Mouse (Mus musculus): ENCODE results near the gene Wbp2nl. TPM values are rescaled to one million over a fixed set of nuclear protein-coding genes. Genes with fewer than 3 reads are reported as not detected.

Wbp2nl gene
- total RNA-seq, 2 experiments from 2014 or later = not detected

DNA sequence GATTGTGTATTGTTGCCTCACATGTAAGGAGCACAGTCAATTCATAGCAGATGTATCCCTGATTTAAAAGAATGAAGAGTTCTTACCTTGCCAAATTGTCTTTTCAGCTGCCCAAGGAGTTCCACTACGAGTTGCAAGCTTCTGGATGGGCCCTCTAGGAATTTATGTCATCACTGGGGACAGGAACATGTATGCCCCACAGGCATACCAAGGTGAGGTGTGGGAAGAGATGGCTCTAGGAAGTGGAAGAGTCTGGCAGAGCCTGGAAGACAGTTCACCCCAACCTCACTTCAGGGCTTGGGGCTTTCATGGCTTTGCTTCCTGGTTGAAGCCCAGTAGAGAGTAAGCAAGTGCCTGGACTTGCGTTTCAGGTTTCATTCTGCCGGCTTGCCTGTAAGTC is 9.7 kb downstream of the Wbp2nl start:
- no peak for DNase-seq (ENCODE audit: low spot score in 2 of 2)

DNA sequence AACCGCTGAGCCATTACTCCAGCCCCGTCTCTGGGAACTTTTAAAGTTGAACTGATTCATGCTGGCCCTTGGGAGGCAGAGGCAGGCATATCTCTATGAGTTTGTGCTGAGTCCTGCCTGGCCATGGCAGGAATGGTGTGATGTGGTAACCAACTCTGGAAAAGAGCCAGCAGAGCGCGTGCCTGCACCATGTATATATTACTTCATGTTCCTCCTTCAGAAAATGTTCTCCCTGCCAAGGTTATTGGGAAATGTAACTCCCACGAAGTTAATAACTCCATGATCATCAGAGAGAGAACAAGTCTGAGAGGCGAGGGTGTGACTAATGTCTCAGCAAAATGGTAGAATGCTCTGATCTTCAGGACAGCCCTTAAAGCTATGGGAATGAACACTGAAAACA is 19.1 kb downstream of the Wbp2nl start:
- DNase-seq (ENCODE audit: low spot score in 2 of 2) = no peak

DNA sequence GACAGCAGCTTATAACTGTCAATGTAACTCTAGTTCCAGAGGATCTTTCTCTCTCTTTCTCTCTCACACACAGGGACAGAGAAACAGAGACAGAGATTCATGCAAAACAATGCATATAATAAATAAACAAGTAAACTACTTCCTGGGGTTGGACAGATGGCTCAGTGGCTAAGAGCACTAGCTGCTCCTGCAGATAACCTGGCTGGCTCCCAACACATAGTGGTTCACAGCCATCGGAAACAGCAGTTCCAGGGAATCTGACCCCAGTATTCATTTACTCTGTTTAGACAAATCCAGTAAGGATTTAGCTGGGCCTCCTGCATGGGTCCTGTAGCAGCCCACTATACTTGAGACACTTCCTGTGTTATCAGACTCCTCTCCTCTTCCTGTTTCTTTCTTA is 20.9 kb downstream of the Wbp2nl start:
- no peak for DNase-seq (ENCODE audit: low spot score in 2 of 2)

DNA sequence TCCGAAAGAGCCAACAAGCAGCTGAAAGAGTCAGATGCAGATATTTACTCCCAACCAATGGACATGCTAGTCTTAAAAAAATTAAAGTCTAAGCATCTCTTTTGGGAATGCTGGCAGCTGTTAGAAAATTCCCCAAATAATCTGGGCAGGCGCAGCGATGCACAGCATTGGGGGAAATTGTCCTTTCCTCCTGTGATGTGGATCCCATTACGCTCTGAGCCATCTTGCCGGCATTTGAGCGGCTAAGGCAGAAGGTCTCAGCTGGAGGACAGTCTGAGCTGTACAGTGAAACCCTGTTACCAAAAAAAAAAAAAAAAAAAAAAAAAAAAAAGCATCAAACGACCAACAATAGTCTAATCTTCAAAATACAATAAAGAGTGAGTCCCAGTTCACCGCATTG is 23.4 kb downstream of the Wbp2nl start:
- no peak for DNase-seq (ENCODE audit: low spot score in 2 of 2)

DNA sequence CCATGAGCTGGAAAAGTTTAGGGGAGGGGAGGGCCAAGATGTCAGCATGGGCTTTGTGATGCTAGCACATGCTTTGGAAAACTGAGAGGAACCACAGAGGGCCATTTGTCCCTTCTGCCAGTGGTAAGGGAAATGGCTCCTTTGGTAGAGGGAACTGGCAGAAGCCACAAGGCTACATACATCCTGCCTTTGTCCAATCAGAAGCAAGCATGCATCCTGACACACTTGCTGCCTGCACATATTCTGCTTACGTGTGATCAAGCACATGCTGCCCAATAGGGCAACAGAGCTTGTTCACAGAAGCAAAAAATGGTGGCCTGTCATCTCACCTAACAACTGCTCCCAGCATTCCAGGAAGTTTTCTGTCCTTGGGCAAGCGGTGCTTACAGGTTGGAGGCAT is 26.6 kb downstream of the Wbp2nl start:
- no peak for DNase-seq (ENCODE audit: low spot score in 2 of 2)

DNA sequence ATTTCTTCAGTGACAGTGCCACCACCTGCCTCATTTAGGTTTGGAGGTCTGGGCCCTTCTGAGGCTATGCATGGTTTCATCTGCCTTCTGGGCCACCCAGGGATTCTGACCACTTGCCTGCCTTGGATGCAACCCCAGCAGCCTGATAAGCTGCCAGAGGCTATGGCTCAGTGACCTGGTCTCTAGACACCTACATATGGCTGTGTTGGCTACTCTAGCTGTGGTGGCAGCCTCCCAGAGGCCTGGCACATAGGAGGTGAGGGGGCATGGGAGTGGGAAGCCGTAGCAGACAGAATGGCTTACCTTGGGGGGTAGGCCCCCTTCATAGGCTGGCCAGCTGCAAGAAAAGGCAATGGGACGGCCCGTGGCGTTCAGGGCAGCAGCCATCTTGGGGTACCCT is 36.4 kb downstream of the Wbp2nl start:
- DNase-seq (ENCODE audit: low spot score in 2 of 2) = no peak

DNA sequence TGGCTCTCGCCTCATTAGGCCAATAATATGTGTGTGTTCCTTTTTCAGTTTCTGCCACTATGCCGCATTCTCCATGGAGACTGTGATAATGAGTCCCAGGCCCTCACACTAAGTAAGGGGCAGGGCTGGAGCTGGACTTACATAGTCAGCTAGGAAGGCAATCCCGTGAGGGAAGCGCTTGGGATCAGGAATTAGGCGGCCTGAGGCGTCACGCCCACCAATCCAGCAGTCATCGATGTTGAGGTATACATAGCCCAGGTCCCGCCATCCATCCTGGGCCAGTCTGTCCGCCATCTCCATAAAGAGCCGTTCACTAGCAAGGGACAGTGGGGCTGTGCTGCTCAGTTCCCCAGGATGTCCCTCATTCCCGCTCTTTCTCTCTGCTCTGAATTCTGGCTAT is 37.9 kb downstream of the Wbp2nl start:
- DNase-seq (ENCODE audit: low spot score in 2 of 2) = no peak

DNA sequence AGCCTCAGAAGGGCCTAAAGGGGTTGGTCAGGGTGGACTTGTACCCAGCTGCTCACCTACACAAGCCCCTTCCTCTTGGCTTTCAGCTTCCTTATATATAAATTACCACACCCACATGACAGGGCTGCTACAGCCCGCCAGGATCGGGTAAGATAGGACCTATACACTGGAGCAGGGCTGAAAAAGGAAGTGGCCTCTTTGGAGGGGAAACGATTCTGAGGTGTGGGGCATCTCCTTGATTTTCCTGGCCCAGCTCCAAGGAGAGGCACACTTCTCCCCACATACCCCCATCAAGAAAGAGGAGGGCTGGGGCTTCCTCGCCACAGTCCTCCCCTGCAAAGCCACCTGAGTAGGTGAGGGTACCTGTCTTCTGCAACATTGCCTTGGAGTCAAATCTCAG is 39.1 kb downstream of the Wbp2nl start:
- no peak for DNase-seq (ENCODE audit: low spot score in 2 of 2)

DNA sequence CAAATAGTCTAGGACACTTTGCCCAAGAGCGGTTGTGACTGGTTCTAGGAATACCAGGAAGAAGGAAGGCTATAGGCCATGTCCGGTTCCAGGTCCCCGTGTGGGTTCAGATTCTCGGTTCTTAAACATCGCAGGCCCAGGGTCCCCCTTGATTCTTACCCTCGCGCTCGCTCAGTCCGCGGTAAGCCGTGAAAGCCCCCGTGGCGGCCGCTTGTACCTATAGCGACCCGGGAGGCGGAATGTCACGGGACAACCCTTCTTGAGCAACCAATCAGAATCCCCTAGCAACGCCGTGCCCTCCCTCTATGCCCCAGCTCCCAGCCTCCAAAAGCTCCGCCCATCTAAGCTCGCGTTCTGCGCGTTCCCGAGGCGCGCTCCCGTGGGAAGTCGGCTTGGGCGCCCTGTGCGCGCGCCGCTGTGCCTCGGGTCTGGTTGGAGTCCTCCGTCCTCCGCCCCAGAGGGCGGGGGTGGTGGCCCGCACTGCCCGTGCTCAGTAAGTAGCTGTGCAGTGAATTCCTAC is 39.9 kb downstream of the Wbp2nl start, which contains the start of the genes Naga, Pheta2 and Smdt1:
TSS of gene Naga (minus strand) at position 333 of the 520 bp plus-strand sequence.
TSS of gene Pheta2 (plus strand) at position 350 of the 520 bp plus-strand sequence.
TSS of gene Smdt1 (plus strand) at position 367 of the 520 bp plus-strand sequence.
- DNase-seq (ENCODE audit: low spot score in 2 of 2) = peak; percentile 92 to 93

DNA sequence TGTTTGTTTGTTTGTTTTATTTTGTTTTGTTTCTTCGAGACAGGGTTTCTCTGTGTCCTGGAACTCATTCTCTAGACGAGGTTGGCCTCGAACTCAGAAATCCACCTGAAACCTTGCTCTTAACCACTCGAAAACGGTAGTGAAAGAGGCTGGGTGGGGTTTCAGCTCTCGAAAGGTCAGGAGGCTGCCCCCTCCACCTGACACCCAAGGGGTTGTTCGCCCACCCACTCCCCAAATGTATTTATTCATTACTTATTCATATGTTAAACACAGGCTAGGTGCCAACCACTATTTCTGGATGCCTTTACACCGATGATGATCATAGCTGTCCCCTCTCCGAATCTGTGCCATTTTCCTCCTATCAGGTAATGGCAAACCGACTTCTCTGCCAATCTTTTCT is 40.4 kb downstream of the Wbp2nl start:
- no peak for DNase-seq (ENCODE audit: low spot score in 2 of 2)

DNA sequence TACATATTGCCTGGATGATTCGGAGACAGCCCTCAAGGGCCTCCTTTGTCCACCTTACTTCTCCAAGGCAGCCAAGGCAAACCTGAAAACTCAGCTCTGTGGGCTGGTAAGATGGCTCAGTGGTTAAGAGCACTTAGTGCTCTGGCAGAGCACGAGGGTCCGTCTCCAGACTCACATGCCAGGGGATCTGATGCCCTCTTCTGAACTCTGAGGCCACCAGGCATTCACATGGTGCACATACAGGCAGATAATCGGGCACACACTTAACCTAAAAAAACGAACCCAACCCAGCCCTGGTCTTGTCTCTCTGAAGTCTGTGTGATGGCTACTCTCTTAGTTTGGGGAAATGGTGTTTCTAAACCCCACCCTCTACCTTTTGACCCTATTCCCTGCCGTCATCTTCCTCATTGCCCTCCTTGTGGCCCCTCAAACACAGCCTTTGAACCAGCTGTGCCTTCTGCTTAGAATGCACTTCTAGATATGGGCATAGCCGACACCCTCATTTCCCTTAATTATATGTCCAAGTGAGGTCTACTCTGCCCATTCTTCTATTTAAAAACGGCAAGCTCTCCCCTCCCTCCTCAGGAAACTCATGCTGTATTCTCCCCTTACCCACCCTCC is 41.0 kb downstream of the Wbp2nl start:
- DNase-seq (ENCODE audit: low spot score in 2 of 2) = no peak

DNA sequence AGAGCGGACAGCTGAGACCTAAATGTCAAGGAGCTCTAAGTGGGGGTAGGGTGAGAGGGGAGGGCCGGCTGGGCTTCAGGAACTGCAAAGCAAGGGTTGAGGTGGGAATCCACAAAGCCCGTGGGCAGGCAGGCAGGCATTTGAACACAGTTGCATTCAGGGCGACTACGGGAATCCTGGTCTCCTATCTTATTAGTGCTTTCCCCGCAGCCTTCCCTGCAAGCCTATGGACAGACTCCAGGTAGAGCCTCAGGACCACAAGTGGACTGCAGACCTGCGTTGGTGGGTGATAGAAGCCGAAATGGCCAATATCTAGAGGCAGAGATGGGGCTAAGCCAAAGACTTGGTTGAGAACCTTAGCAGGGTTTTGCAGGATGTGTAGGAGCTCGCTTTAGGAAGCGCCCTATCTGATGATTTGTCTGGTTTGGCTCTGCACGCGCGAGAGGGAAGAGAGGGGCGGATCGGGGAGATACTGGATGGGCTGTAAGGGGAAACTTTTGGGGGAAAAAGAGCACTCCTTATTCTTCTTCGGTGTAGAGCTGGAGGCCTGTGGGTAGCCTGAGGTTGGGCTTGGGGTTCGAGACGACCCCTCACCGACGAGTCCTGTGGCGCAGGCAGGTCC is 41.8 kb downstream of the Wbp2nl start:
- no peak for DNase-seq (ENCODE audit: low spot score in 2 of 2)

DNA sequence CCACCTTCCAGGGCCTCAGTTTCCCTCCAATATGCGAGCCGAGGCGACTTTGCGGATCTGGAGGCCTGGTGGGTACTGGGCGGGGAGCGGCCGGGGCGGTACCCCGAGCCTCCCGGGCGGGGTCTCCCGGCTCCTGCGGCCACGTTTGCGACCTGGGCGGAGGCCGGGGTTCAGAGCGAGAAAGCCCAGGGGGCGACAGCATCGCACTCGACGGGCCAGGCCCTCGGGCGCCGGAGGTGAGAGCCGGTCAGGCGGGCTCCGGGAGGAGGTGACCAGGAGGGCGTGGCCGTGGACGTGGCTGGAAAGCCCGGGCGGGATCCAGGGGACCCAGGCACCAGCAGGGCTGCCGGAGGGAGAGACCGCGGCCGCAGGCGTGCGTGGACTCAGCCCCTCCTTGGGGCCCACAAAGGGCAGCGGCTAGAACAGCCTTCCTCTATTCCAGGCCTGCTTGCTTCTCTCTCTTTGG is 42.3 kb downstream of the Wbp2nl start:
- no peak for DNase-seq (ENCODE audit: low spot score in 2 of 2)

DNA sequence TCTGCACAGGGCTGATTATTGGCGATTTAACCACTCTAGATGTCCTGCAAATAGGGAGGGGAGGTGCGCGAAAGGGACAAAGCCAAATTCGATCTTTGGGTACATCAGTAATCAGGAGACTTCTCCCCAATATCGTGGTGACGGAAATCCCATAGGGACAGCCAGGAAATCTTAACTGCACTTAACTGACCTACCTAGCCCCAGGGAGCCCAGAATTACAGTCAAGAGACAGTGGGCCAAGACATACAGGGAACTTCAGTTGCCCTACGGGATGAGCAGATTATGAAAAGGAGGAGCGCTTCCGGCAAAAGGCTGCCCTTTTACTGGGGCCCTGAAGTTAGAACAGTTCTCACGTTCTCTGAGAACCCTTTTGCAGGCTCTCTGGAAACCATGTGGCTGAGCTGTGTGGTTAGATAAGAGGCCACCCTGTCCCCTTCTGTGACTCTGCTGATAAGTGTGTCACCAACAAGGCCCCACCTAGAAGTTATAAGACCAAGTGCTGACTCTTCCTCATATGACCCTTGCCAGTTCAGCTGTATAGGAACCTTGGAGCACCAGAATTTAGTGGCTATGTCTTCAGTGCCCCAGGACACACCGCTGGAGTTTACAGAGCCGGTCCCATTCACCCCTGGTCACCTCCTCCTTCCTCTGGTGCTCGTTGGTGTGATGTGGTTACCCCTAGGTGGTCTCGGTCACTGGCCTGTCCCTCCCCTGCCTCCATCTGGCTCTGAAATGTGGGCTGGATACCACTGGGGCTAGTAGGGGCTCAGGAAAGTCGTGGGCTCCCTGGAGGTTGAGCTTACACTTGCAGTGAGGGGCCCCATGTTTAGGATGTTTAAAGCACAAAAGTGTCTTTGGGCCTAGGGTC is 43.2 kb downstream of the Wbp2nl start:
- no peak for DNase-seq (ENCODE audit: low spot score in 2 of 2)

DNA sequence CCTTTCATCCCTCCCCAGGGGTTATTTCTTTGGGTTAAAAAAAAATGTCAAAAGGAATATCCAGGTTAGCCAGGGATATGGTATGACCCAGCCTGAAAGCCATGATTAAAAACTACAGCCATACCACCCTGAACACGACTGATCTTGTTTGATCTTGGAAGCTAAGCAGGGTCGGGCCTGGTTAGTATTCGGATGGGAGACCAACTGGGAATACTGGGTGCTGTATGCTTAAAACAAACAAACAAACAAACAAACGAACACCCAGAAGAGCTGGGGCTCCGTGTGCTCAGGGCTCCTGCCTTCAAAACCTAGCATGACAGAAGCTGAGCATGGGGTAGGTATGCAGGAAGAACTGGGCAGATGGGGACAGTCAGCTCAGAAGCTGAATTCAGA is 43.8 kb downstream of the Wbp2nl start:
- no peak for DNase-seq (ENCODE audit: low spot score in 2 of 2)

DNA sequence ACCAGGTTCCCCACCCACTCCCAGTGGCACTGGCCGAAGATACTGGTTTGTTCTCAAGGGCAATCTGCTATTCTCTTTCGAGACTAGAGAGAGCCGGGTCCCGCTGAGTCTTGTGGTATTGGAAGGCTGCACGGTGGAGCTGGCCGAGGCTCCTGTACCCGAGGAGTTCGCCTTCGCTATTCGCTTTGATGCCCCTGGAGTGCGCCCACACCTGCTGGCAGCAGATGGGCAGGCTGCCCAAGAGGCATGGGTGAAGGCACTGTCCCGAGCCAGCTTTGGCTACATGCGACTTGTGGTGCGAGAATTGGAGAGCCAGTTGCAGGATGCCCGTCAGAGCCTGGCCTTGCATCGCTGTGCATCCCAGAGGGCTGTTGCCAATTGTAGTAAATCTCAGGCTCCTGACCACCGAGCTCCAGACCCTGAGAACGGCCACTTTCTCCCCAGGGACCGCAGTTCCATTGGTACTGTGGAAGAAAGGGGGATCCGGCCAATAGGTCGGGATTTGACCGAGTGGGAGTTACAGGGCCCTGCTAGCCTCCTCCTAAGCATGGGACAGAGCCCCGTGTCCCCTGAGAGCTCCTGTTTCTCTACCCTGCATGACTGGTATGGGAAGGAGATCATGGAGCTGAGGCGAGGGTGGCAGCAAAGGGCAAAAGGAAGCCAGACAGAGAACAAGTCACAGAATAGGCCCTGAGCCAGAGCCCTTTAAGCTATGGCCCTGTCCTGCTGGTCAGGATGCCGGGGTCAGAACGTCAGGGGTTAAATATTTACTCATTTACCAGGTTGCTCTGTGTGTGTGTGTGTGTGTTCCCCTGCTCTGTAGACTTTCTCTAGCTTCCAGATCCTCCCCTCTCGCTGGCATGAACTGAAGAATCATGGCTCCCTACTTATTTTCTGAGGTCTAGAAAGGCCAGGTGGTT is 44.9 kb downstream of the Wbp2nl start:
- no peak for DNase-seq (ENCODE audit: low spot score in 2 of 2)

DNA sequence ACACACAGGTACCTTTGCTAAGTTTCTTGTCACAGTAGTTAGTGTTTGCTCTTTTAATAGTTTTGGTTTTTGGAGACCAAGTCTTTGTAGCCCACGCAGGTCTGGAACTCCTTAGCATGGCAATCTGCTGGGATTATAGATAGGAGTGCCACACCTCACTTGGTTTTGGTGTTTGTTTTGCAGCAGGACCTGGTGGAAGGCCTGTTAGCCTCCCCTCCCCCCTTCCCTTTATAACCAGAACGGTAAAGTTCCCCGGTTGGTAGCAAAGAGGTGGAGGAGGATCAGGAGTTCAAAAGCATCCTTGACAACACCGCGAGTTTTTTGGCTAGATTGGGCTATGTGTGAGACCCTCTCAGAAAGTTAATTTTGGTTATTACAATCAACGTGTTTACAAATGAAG is 46.2 kb downstream of the Wbp2nl start:
- no peak for DNase-seq (ENCODE audit: low spot score in 2 of 2)

DNA sequence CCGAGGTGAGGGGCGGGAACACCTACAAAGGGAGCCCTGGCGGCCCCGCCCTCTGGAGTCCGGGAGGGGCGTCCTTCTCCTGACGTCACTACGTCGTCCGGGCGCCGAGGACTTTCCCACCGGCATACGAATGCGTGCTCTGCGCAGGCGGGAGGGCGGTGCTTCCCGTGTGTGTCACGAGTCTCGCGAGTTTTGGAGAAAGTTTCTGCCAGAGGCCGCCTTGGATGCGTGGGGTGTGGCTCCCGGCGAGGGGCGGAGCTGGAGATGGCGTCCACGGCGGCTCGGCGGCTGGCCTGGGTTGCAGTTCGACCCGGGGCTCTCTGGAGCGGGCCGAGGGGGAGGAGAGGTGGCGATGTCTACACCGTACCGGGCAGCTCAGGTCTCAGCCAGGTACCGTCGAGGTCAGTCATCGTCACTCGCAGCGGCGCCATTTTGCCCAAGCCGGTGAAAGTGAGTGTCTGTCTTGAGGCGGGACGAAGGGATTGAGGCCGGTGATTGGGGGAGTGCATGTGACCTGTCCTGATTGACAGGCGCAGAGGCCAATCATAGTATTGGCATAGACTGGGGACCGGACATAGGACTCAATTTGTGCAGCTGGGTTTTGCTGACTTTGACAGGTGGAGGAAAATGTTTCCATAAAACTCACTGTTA is 47.2 kb downstream of the Wbp2nl start:
- DNase-seq (ENCODE audit: low spot score in 2 of 2) = peak; percentile 97

DNA sequence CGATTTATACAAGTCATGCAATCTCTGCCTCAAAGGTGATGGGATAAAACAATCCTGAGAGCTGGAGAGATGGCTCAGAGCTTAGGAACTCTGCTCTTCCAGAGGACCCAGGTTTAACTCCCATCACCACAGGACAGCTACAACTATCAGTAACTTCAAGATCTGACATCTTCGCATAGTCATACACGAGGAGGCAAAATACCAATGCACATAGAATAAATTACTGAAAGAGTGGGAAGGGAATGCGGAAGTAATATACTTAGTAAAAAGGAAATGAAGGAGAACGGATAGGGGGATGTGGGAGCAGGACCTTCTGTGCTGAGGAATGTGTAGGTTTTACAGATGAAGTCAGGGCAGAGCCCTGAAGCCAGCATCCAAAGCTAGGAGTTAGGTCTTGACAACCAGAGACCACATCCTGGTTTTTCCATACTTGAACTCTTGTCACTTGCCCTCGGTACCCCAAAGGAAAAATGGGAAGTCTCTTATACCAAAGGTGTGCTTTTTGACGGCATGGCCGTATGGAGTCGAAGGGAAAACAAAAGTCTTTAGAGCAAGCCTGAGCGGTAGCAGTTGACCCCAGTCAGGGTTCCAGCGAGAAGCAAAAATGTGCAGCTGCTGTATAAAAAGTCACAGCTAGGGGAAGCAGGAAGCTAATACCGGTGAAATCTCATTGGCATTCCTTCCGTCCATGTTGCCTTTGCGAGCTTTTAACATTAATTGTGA is 48.0 kb downstream of the Wbp2nl start:
- DNase-seq (ENCODE audit: low spot score in 2 of 2) = no peak

DNA sequence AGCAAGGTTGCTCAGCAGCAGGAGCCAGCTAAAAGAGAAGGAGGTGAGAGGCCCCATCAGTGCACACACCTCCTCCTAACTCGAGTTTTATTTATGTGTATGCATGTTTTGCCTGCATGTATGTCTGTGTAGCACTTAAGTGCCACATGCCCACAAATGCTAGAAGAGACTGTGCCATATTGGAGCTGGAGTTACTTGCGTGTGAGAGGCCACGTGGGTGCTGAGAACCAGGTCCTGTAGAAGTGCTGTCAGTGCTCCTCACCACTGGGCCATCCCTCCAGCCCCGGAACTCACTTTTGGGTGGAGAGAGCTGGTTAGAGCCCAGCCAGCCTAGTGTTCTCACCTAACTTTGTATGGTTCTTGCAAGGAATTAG is 48.5 kb downstream of the Wbp2nl start:
- no peak for DNase-seq (ENCODE audit: low spot score in 2 of 2)

Measured in left cerebral cortex, adult 18-20 months (tissue).